Mouse (Mus musculus): Measurements from ENCODE around the gene Podxl.

DNA sequence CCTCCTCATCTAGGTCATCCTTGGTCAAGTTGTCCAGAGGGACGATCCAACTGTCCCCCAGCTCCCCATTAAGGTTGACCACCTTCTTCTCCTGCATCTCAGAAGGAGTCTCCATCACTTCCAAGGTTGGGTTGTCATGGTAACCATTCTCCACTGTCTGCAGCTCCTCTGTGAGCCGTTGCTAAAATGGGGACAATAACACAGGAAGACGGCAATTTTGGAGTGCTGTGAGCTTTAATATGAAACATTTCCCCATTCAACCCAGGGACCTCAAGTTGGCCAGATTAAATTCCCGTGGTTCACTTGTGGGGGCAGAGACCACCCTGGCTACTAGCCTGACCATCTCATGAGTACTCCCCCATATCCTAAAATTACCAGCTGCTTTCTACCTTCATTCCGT, 40.7 kb downstream of the Podxl start:
- TF ChIP-seq CTCF (IDR thresholded peaks at IDR 0.05; ENCODE audit: control insufficient read depth, insufficient read depth, insufficient replicate concordance, low read depth, low read length), result no peak
- no peak for TF ChIP-seq POLR2A (IDR thresholded peaks at IDR 0.05; ENCODE audit: control insufficient read depth, low read depth, low read length)
